Mouse (Mus musculus) MEL (cell line): ENCODE measurements around the gene Timmdc1.

ENCODE experiments used
- CHD2 ChIP-seq: IDR thresholded peaks from 2 replicates; pipeline ENCODE4 v1.6.1; 2011; ENCODE audit warnings: low read length, improper control_type of control experiment
- CTCF ChIP-seq, 3 experiments: IDR thresholded peaks in 2 of 3; conservative IDR thresholded peaks in 1 of 3; 2 replicates each; pipeline ENCODE4 v1.5.1; 2011 to 2012; ENCODE audit warnings: low read length in 3 of 3, low read depth in 2 of 3, mild to moderate bottlenecking in 2 of 3, improper control_type of control experiment in 1 of 3, inconsistent platforms in 1 of 3, mixed read lengths in 1 of 3, moderate library complexity in 1 of 3; ENCODE audit not compliant: control insufficient read depth in 1 of 3, insufficient read depth in 1 of 3, poor library complexity in 1 of 3, severe bottlenecking in 1 of 3
- E2F4 ChIP-seq: IDR thresholded peaks from 2 replicates; pipeline ENCODE4 v1.6.1; 2011; ENCODE audit warnings: low read depth, low read length, improper control_type of control experiment, borderline replicate concordance
- EP300 ChIP-seq, 2 experiments: IDR thresholded peaks; 2 replicates each; pipeline ENCODE4 v1.6.1; 2011; ENCODE audit warnings: improper control_type of control experiment in 2 of 2, low read length in 2 of 2, low read depth in 1 of 2, mild to moderate bottlenecking in 1 of 2
- MAFK ChIP-seq: IDR thresholded peaks from 2 replicates; pipeline ENCODE4 v1.6.1; 2011; ENCODE audit warnings: low read depth, mild to moderate bottlenecking, low read length, improper control_type of control experiment, borderline replicate concordance
- NRF1 ChIP-seq: IDR thresholded peaks from 2 replicates; pipeline ENCODE4 v1.6.1; 2014; ENCODE audit warnings: low read depth, mild to moderate bottlenecking, inconsistent platforms, low read length, improper control_type of control experiment, moderate library complexity; ENCODE audit not compliant: poor library complexity, insufficient read depth, severe bottlenecking
- POLR2AphosphoS2 ChIP-seq: IDR thresholded peaks from 2 replicates; pipeline ENCODE4 v1.6.1; 2011; ENCODE audit warnings: low read length, improper control_type of control experiment
- RAD21 ChIP-seq: IDR thresholded peaks from 2 replicates; pipeline ENCODE4 v1.6.1; 2011; ENCODE audit warnings: mild to moderate bottlenecking, low read depth, low read length, improper control_type of control experiment
- RCOR1 ChIP-seq: IDR thresholded peaks from 2 replicates; pipeline ENCODE4 v1.6.1; 2012; ENCODE audit warnings: low read depth, mild to moderate bottlenecking, inconsistent platforms, low read length, improper control_type of control experiment
- SMC3 ChIP-seq: IDR thresholded peaks from 2 replicates; pipeline ENCODE4 v1.6.1; 2011; ENCODE audit warnings: low read depth, low read length, improper control_type of control experiment
- TCF12 ChIP-seq: IDR thresholded peaks from 2 replicates; pipeline ENCODE4 v1.6.1; 2014; ENCODE audit warnings: low read depth, mild to moderate bottlenecking, inconsistent platforms, low read length, improper control_type of control experiment, moderate library complexity

- no peak for TF ChIP-seq CHD2
- no peak for TF ChIP-seq CTCF (IDR thresholded peaks at IDR 0.05 in 2 of 3, conservative IDR thresholded peaks at IDR 0.05 in 1 of 3; ENCODE audit: control insufficient read depth in 1 of 3, insufficient read depth in 1 of 3, low read depth in 2 of 3, low read length in 3 of 3, poor library complexity in 1 of 3, severe bottlenecking in 1 of 3)
- no peak for TF ChIP-seq NRF1
- no peak for TF ChIP-seq POLR2AphosphoS2
- TF ChIP-seq RCOR1: no peak
- no peak for TF ChIP-seq TCF12
- no peak for TF ChIP-seq E2F4
- TF ChIP-seq EP300 (IDR thresholded peaks at IDR 0.05; ENCODE audit: low read depth in 1 of 2, low read length in 2 of 2): no peak
- TF ChIP-seq RAD21: no peak
- no peak for TF ChIP-seq SMC3
- TF ChIP-seq MAFK: no peak
These were observed 60.3 kb downstream of the Timmdc1 start for GRCm38 (mm10) chr16:38462161-38462560.
